Mouse (Mus musculus) CH12.LX (cell line): ENCODE data around the gene Itgad. TPM values are rescaled to one million over a fixed set of nuclear protein-coding genes. Genes with fewer than 3 reads are reported as not detected.

ENCODE experiments used
- DNase-seq: peaks from one replicate; pipeline ENCODE4 v3.0.0-alpha.2; 2013; ENCODE audit errors: extremely low read depth
- H3K27ac ChIP-seq: 2 replicates; pipeline ENCODE4 v1.5.1; 2012; ENCODE audit warnings: low read depth, mild to moderate bottlenecking, control low read depth, moderate library complexity; ENCODE audit not compliant: insufficient read depth
- H3K27me3 ChIP-seq: replicated peaks from 2 replicates; pipeline ENCODE3; 2012; ENCODE audit warnings: inconsistent platforms
- H3K36me3 ChIP-seq, 2 experiments: replicated peaks in 1 of 2; 2 replicates each; pipeline versions ENCODE3 to v1.6.1; 2012; ENCODE audit warnings: inconsistent platforms in 1 of 2, low read length in 1 of 2, mild to moderate bottlenecking in 1 of 2, mixed read lengths in 1 of 2, moderate library complexity in 1 of 2; ENCODE audit not compliant: control insufficient read depth in 1 of 2, insufficient read depth in 1 of 2
- H3K4me1 ChIP-seq, 2 experiments: 2 replicates each; pipeline ENCODE4 v1.6.1; 2012; ENCODE audit warnings: inconsistent platforms in 1 of 2, moderate library complexity in 1 of 2; ENCODE audit not compliant: insufficient read depth in 2 of 2, control insufficient read depth in 1 of 2
- H3K4me2 ChIP-seq: 2 replicates; pipeline ENCODE4 v1.6.1; 2012; ENCODE audit warnings: low read depth, mild to moderate bottlenecking, control low read depth; ENCODE audit not compliant: poor library complexity, insufficient read depth, severe bottlenecking
- H3K4me3 ChIP-seq, 3 experiments: fragments of 150-350 bp in 1 of 3; sonication (generic) in 1 of 3; replicated peaks in 1 of 3; 2 replicates each; pipeline versions ENCODE3 to v1.5.1; 2011 to 2012; ENCODE audit warnings: low read depth in 2 of 3, low read length in 2 of 3, mild to moderate bottlenecking in 2 of 3, moderate library complexity in 2 of 3, control low read depth in 1 of 3, improper control_type of control experiment in 1 of 3, inconsistent platforms in 1 of 3, mixed read lengths in 1 of 3; ENCODE audit not compliant: poor library complexity in 1 of 3
- H3K79me2 ChIP-seq: replicated peaks from 2 replicates; pipeline ENCODE4 v1.6.1; 2012; ENCODE audit warnings: mild to moderate bottlenecking, moderate library complexity; ENCODE audit not compliant: control insufficient read depth, poor library complexity, insufficient read depth, severe bottlenecking; ENCODE audit errors: extremely low read depth
- H3K9ac ChIP-seq: 2 replicates; pipeline ENCODE4 v1.6.1; 2012; ENCODE audit warnings: low read depth, mild to moderate bottlenecking, control low read depth, moderate library complexity; ENCODE audit not compliant: insufficient read depth
- H3K9me3 ChIP-seq: replicated peaks from 2 replicates; pipeline ENCODE3; 2012; ENCODE audit warnings: low read length, inconsistent platforms, mixed read lengths
- BHLHE40 ChIP-seq: IDR thresholded peaks from 2 replicates; pipeline ENCODE4 v1.6.1; 2011; ENCODE audit warnings: mild to moderate bottlenecking, low read depth, low read length, improper control_type of control experiment
- CHD1 ChIP-seq: IDR thresholded peaks from 2 replicates; pipeline ENCODE4 v1.6.1; 2012; ENCODE audit warnings: low read depth, low read length, improper control_type of control experiment, inconsistent platforms
- CHD2 ChIP-seq: IDR thresholded peaks from 2 replicates; pipeline ENCODE4 v1.6.1; 2011; ENCODE audit warnings: low read length, improper control_type of control experiment
- CTCF ChIP-seq, 2 experiments: IDR thresholded peaks in 1 of 2; conservative IDR thresholded peaks in 1 of 2; 2 replicates each; pipeline ENCODE4 v1.5.1; 2011 to 2012; ENCODE audit warnings: low read depth in 2 of 2, low read length in 2 of 2, improper control_type of control experiment in 1 of 2, inconsistent platforms in 1 of 2, mild to moderate bottlenecking in 1 of 2, moderate library complexity in 1 of 2
- E2F4 ChIP-seq: IDR thresholded peaks from 2 replicates; pipeline ENCODE4 v1.6.1; 2011; ENCODE audit warnings: low read depth, low read length, improper control_type of control experiment; ENCODE audit not compliant: insufficient replicate concordance
- ELF1 ChIP-seq: IDR thresholded peaks from 2 replicates; pipeline ENCODE4 v1.6.1; 2014; ENCODE audit warnings: low read depth, mild to moderate bottlenecking, inconsistent platforms, low read length, improper control_type of control experiment
- EP300 ChIP-seq: IDR thresholded peaks from 2 replicates; pipeline ENCODE4 v1.6.1; 2011; ENCODE audit warnings: low read length, improper control_type of control experiment
- ETS1 ChIP-seq: conservative IDR thresholded peaks from 2 replicates; pipeline ENCODE4 v1.6.1; 2012; ENCODE audit warnings: low read depth, mild to moderate bottlenecking, inconsistent platforms, low read length, improper control_type of control experiment, moderate library complexity
- GABPA ChIP-seq: IDR thresholded peaks from 2 replicates; pipeline ENCODE4 v1.6.1; 2012; ENCODE audit warnings: low read depth, low read length, improper control_type of control experiment, inconsistent platforms; ENCODE audit not compliant: insufficient replicate concordance
- HCFC1 ChIP-seq: IDR thresholded peaks from 2 replicates; pipeline ENCODE4 v1.6.1; 2012; ENCODE audit warnings: low read depth, mild to moderate bottlenecking, inconsistent platforms, low read length, improper control_type of control experiment
- IRF4 ChIP-seq: IDR thresholded peaks from 2 replicates; pipeline ENCODE4 v1.6.1; 2014; ENCODE audit warnings: low read depth, mild to moderate bottlenecking, inconsistent platforms, low read length, improper control_type of control experiment
- JUN ChIP-seq: IDR thresholded peaks from 2 replicates; pipeline ENCODE4 v1.6.1; 2011; ENCODE audit warnings: low read depth, mild to moderate bottlenecking, low read length, improper control_type of control experiment, moderate library complexity; ENCODE audit not compliant: insufficient read depth
- KAT2A ChIP-seq: IDR thresholded peaks from 2 replicates; pipeline ENCODE4 v1.6.1; 2012; ENCODE audit warnings: low read length, improper control_type of control experiment, inconsistent platforms; ENCODE audit not compliant: insufficient replicate concordance
- MAFK ChIP-seq: IDR thresholded peaks from 2 replicates; pipeline ENCODE4 v1.6.1; 2011; ENCODE audit warnings: low read length, improper control_type of control experiment; ENCODE audit not compliant: insufficient replicate concordance
- MAZ ChIP-seq: IDR thresholded peaks from 2 replicates; pipeline ENCODE4 v1.6.1; 2012; ENCODE audit warnings: low read depth, mild to moderate bottlenecking, inconsistent platforms, low read length, improper control_type of control experiment, moderate library complexity
- MXI1 ChIP-seq: IDR thresholded peaks from 2 replicates; pipeline ENCODE4 v1.6.1; 2011; ENCODE audit warnings: mild to moderate bottlenecking, low read depth, low read length, improper control_type of control experiment
- MYC ChIP-seq: IDR thresholded peaks from 2 replicates; pipeline ENCODE4 v1.6.1; 2011; ENCODE audit warnings: low read depth, mild to moderate bottlenecking, improper control_type of control experiment, low read length
- NELFE ChIP-seq: IDR thresholded peaks from 2 replicates; pipeline ENCODE4 v1.6.1; 2011; ENCODE audit warnings: low read depth, low read length, improper control_type of control experiment
- POLR2AphosphoS2 ChIP-seq: IDR thresholded peaks from 2 replicates; pipeline ENCODE4 v1.6.1; 2011; ENCODE audit warnings: low read depth, low read length, improper control_type of control experiment
- RAD21 ChIP-seq: IDR thresholded peaks from 2 replicates; pipeline ENCODE4 v1.6.1; 2011; ENCODE audit warnings: low read depth, mild to moderate bottlenecking, low read length, improper control_type of control experiment, moderate library complexity
- RCOR1 ChIP-seq: conservative IDR thresholded peaks from 2 replicates; pipeline ENCODE4 v1.6.1; 2012; ENCODE audit warnings: low read depth, mild to moderate bottlenecking, inconsistent platforms, low read length, improper control_type of control experiment
- SMC3 ChIP-seq: IDR thresholded peaks from 2 replicates; pipeline ENCODE4 v1.6.1; 2011; ENCODE audit warnings: low read depth, low read length, improper control_type of control experiment
- TBP ChIP-seq: conservative IDR thresholded peaks from 2 replicates; pipeline ENCODE4 v1.6.1; 2011; ENCODE audit warnings: low read depth, low read length, improper control_type of control experiment
- TCF12 ChIP-seq: IDR thresholded peaks from 2 replicates; pipeline ENCODE4 v1.6.1; 2014; ENCODE audit warnings: low read depth, mild to moderate bottlenecking, inconsistent platforms, low read length, improper control_type of control experiment
- UBTF ChIP-seq: IDR thresholded peaks from 2 replicates; pipeline ENCODE4 v1.6.1; 2012; ENCODE audit warnings: low read depth, mild to moderate bottlenecking, inconsistent platforms, low read length, improper control_type of control experiment, moderate library complexity
- USF2 ChIP-seq: conservative IDR thresholded peaks from 2 replicates; pipeline ENCODE4 v1.6.1; 2011; ENCODE audit warnings: low read depth, low read length, improper control_type of control experiment
- ZC3H11A ChIP-seq: IDR thresholded peaks from 2 replicates; pipeline ENCODE4 v1.6.1; 2012; ENCODE audit warnings: low read depth, mild to moderate bottlenecking, inconsistent platforms, low read length, improper control_type of control experiment
- ZKSCAN1 ChIP-seq: IDR thresholded peaks from 2 replicates; pipeline ENCODE4 v1.6.1; 2012; ENCODE audit warnings: low read depth, inconsistent platforms, low read length, improper control_type of control experiment, borderline replicate concordance
- ZMIZ1 ChIP-seq: IDR thresholded peaks from 2 replicates; pipeline ENCODE4 v1.6.1; 2012; ENCODE audit warnings: low read depth, mild to moderate bottlenecking, inconsistent platforms, low read length, improper control_type of control experiment
- ZNF384 ChIP-seq: IDR thresholded peaks from 2 replicates; pipeline ENCODE4 v1.6.1; 2012; ENCODE audit warnings: low read depth, low read length, improper control_type of control experiment, inconsistent platforms
- dilution Hi-C: fragments of 300-500 bp; cut with MboI; formaldehyde crosslinking; loops from 2 replicates; pipeline ENCODE4 v1.14.3; 2020; ENCODE audit warnings: low sequenced_read_pairs; ENCODE audit not compliant: extremely low pct_unique_long_range_greater_than_20kb, extremely low pct_ligation_motif_present
- in situ Hi-C: fragments of 300-500 bp; cut with MboI; formaldehyde crosslinking; loops from 3 replicates; pipeline ENCODE4 v1.14.3; 2019; ENCODE audit warnings: low sequenced_read_pairs, low pct_ligation_motif_present, low pct_unique_long_range_greater_than_20kb, mixed read lengths
- polyA plus RNA-seq: library from polyadenylated mRNA; unstranded; fragments of >175 nt; gene quantifications from 2 replicates; pipeline ENCODE4 v1.2.1, GENCODE M21; 2012; ENCODE audit warnings: low read depth; ENCODE audit not compliant: insufficient read length
- total RNA-seq, 2 experiments: library from RNA; depleted of rRNA; stranded (reverse); fragments of 300-350 nt in 1 of 2; fragments of >200 nt in 1 of 2; gene quantifications; 2 replicates each; pipeline ENCODE4 v1.2.3; 2012 to 2014

Gene Itgad
- total and polyA plus RNA-seq, 3 experiments, result not detected

GRCm38 (mm10) chr7:128208187-128208586 lies 54.0 kb downstream of the Itgad start:
- Histone ChIP-seq H3K4me3 (no peak overlapping the region), H3K27ac (no peak overlapping the region), H3K4me1 (no peaks in the 10 kb centered on the region; a peak in 1 of 4 replicates), H3K4me2 (no peak overlapping the region), H3K36me3 (no peaks in the 10 kb centered on the region), H3K79me2 (no peaks in the 10 kb centered on the region), H3K9me3 (no peaks in the 10 kb centered on the region), H3K9ac (no peak overlapping the region), H3K27me3 (peaks cover 12% of the 10 kb centered on the region)
- dilution Hi-C loops, result no loop called here
- in situ Hi-C loops, result loop anchor here (10.0 kb wide), 1 partner anchor 213 kb away; the partner anchor contains the start of gene Pycard
- DNase-seq, result peak; percentile 72
- no peak for TF ChIP-seq CHD2
- TF ChIP-seq ZKSCAN1, result no peak
- 0 out of 2 replicates have a peak, but pooled peaks have one; percentile 35 for TF ChIP-seq TCF12
- TF ChIP-seq ZC3H11A, result peak; percentile 85
- no peak for TF ChIP-seq ELF1
- no peak for TF ChIP-seq CHD1
- TF ChIP-seq CTCF (conservative IDR thresholded peaks at IDR 0.05 in 1 of 2, IDR thresholded peaks at IDR 0.05 in 1 of 2; ENCODE audit: low read depth in 2 of 2, low read length in 2 of 2), result peak; percentile 80 to 97
- no peak for TF ChIP-seq E2F4
- TF ChIP-seq UBTF, result no peak
- no peak for TF ChIP-seq TBP
- peak; percentile 32; the same call in 1 of the 2 replicates for TF ChIP-seq IRF4
- no peak for TF ChIP-seq ETS1
- no peak for TF ChIP-seq MAFK
- TF ChIP-seq RCOR1, result no peak
- peak; percentile 97 for TF ChIP-seq SMC3
- no peak for TF ChIP-seq POLR2AphosphoS2
- no peak for TF ChIP-seq MXI1
- TF ChIP-seq HCFC1, result no peak
- no peak for TF ChIP-seq JUN
- no peak for TF ChIP-seq ZNF384
- no peak for TF ChIP-seq USF2
- no peak for TF ChIP-seq ZMIZ1
- no peak for TF ChIP-seq GABPA
- TF ChIP-seq NELFE, result peak; percentile 37; the same call in 1 of the 2 replicates
- TF ChIP-seq KAT2A, result no peak
- TF ChIP-seq MYC, result no peak
- TF ChIP-seq EP300, result no peak
- no peak for TF ChIP-seq BHLHE40
- no peak for TF ChIP-seq MAZ
- no peak; the same call in none of the 2 replicates for TF ChIP-seq RAD21
